Mouse (Mus musculus): Measurements from ENCODE around the gene Sowahc. TPM values are rescaled to one million over a fixed set of nuclear protein-coding genes. Genes with fewer than 3 reads are reported as not detected.
A peak's percentile ranks its signal among the peaks of the same experiment; 100 is the strongest.

Gene Sowahc
- polyA plus RNA-seq, 1 experiment from 2014 or later: 2.5 TPM

DNA sequence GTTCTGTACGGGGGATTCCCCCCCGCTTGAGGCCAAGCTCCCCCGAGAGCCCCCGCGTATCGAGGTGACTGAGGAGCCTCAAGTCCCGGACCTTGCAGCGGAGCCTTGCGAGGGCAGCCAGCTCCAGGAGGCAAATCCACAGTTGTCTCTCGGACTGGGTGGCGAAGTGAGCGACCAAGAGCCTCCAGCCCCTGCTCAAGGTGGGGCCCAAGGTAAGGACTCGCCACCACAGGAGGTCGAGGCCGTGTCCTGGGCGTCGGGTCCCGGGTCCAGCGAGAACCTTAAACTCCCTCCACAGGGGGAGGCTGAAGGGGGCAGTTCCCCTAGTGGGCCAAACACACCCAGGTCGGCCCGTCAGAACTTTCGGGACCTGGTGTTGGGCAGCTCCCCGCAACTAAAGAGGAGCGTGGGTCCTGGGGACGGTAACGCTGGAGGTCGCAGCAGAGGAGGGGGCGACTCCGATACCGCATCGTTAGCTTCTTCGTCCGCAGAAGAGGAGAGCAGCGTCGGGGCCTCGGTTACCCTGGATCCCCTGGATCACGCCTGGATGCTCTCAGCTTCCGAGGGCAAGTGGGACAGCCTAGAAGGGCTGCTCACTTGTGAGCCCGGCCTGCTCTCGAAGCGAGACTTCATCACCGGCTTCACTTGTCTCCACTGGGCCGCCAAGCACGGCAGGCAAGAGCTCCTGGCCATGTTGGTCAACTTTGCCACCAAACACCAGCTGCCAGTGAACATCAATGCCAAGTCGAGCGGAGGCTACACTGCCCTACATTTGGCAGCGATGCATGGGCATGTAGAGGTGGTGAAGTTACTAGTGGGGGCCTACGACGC is 733 bp downstream of the Sowahc start:
- no peak for ATAC-seq (ENCODE audit: low read depth)
- Histone ChIP-seq H3K9ac (ENCODE audit: low read depth, low read length) (peak overlapping the region; percentile 70), H3K9me3 (replicated peaks; ENCODE audit: control insufficient read depth, low read length) (no peaks in the 10 kb centered on the region), H3K4me2 (ENCODE audit: low read depth, low read length) (peak overlapping the region; percentile 85), H3K4me1 (ENCODE audit: control insufficient read depth, low read depth, low read length) (peaks cover 8% of the 10 kb centered on the region), H3K36me3 (ENCODE audit: control insufficient read depth, insufficient read depth) (no peaks in the 10 kb centered on the region), H3K4me3 (ENCODE audit: low read depth, low read length) (peak overlapping the region; percentile 65), H3K27me3 (ENCODE audit: control insufficient read depth, insufficient read depth, low read depth, low read length) (peaks cover 36% of the 10 kb centered on the region), H3K27ac (ENCODE audit: low read length) (peak overlapping the region; percentile 24)
- WGBS (ENCODE audit: insufficient replicate concordance): 4% methylated on average over 48 of the region's 49 CpGs

DNA sequence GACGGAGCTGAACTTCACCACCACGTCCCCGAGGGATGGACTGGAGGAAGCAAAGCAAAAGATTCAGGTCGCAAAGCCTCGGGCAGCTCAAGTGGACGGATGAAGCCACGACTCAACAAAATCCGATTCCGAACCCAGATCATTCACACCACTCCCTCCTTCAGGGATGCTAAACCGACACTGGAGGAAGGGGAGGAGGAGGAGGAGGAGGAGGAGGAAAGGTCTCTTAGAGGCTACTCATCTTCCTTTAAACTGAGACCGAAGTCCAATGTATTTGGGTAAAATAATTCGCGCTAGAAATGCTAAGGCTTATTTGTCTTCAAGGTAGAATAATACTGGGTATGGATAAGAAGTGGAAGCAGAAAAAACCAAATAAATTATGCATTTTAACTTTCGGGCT is 1.5 kb downstream of the Sowahc start:
- 39% methylated on average over 14 of the region's 14 CpGs for WGBS (ENCODE audit: insufficient replicate concordance)
- no peak for ATAC-seq (ENCODE audit: low read depth)
- Histone ChIP-seq H3K9ac (ENCODE audit: low read depth, low read length) (no peak overlapping the region), H3K4me3 (ENCODE audit: low read depth, low read length) (peak overlapping the region; percentile 65), H3K4me1 (ENCODE audit: control insufficient read depth, low read depth, low read length) (peaks cover 8% of the 10 kb centered on the region), H3K9me3 (replicated peaks; ENCODE audit: control insufficient read depth, low read length) (no peaks in the 10 kb centered on the region), H3K27ac (ENCODE audit: low read length) (no peak overlapping the region), H3K36me3 (ENCODE audit: control insufficient read depth, insufficient read depth) (no peaks in the 10 kb centered on the region), H3K4me2 (ENCODE audit: low read depth, low read length) (peak overlapping the region; percentile 85), H3K27me3 (ENCODE audit: control insufficient read depth, insufficient read depth, low read depth, low read length) (peaks cover 36% of the 10 kb centered on the region)

DNA sequence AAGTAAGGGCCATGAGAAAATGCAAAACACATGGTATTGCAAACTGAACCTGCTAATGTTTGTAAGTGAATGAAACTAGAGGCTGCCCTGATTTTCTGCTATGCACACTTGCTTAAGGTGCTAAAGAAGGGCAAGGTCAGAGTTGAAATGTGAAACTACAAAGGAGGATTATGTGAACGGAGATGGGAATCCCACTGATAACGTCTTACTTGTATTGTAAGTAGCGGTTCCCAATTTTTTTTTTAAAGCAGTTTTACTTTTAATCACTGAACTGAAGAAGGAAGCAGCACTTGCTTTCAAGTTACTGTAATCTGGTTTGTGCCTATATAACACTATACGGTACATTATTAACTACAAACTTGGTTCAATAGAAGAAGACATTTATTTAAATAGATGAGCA is 2.1 kb downstream of the Sowahc start:
- H3K27ac ChIP-seq (ENCODE audit: low read length): no peak overlapping the region
- ATAC-seq (ENCODE audit: low read depth): no peak
- peaks cover 34% of the 10 kb centered on the region for H3K27me3 ChIP-seq (ENCODE audit: control insufficient read depth, insufficient read depth, low read depth, low read length)
- WGBS (ENCODE audit: insufficient replicate concordance): 66% methylated on average over 4 of the region's 4 CpGs
- H3K36me3 ChIP-seq (ENCODE audit: control insufficient read depth, insufficient read depth): no peaks in the 10 kb centered on the region
- no peaks in the 10 kb centered on the region for H3K9me3 ChIP-seq (replicated peaks; ENCODE audit: control insufficient read depth, low read length)
- no peak overlapping the region for H3K9ac ChIP-seq (ENCODE audit: low read depth, low read length)
- peak overlapping the region; percentile 85; the same call in 1 of the 2 replicates for H3K4me2 ChIP-seq (ENCODE audit: low read depth, low read length)
- no peak overlapping the region for H3K4me3 ChIP-seq (ENCODE audit: low read depth, low read length)
- H3K4me1 ChIP-seq (ENCODE audit: control insufficient read depth, low read depth, low read length): peaks cover 8% of the 10 kb centered on the region

DNA sequence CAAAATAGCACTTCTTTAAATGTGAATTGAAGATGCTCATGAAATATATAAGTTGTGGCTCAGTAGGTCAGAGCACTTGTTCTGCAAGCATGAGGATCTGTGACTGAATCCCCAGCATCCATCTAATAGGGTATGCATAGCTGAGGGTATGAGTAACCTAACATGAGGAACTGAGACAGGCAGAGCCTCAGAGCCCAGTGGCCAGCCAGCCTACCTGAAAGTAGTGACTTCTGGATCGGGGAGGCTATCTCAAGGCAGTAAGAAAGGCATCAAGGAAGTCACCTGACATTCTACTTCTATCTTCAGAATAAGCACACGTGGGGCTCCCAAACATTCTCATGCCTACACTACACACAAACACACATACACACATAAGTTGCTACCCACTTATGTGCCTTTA is 3.4 kb downstream of the Sowahc start:
- Histone ChIP-seq H3K27me3 (ENCODE audit: control insufficient read depth, insufficient read depth, low read depth, low read length) (peaks cover 32% of the 10 kb centered on the region), H3K4me2 (ENCODE audit: low read depth, low read length) (no peak overlapping the region), H3K9ac (ENCODE audit: low read depth, low read length) (no peak overlapping the region), H3K27ac (ENCODE audit: low read length) (no peak overlapping the region), H3K9me3 (replicated peaks; ENCODE audit: control insufficient read depth, low read length) (no peaks in the 10 kb centered on the region), H3K36me3 (ENCODE audit: control insufficient read depth, insufficient read depth) (no peaks in the 10 kb centered on the region), H3K4me1 (ENCODE audit: control insufficient read depth, low read depth, low read length) (peaks cover 8% of the 10 kb centered on the region), H3K4me3 (ENCODE audit: low read depth, low read length) (no peak overlapping the region)
- 48% methylated on average over 2 of the region's 2 CpGs for WGBS (ENCODE audit: insufficient replicate concordance)
- ATAC-seq (ENCODE audit: low read depth): no peak

DNA sequence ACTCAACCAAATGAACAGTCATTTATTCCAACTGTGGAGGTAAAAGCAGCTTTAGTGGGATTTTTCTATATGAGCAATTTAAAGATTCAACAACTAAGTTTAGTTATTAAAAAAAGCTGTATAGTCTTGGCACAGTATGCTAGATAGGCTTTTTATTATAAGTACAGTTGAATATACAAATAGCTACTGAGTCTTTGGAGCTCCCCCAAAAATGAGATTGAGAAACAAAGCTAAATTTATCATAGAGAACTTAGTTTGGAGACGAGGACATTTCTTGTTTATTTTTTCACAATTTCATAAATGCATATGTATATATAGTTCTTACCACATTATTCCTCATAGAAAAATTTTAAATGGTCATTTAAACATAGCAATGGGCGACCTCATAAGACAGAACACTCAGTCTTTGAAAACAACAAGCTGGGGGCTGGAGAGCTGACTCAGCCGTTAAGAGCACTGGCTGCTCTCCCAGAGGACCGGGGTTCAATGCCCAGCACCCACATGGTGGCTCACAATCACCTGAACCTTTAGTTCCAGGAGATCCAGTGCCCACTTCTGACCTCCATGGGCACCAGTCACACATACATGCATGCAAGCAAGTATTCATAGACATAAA is 7.6 kb downstream of the Sowahc start:
- H3K36me3 ChIP-seq (ENCODE audit: control insufficient read depth, insufficient read depth): no peaks in the 10 kb centered on the region
- H3K27me3 ChIP-seq (ENCODE audit: control insufficient read depth, insufficient read depth, low read depth, low read length): no peaks in the 10 kb centered on the region
- no peak for ATAC-seq (ENCODE audit: low read depth)
- no peaks in the 10 kb centered on the region for H3K9me3 ChIP-seq (replicated peaks; ENCODE audit: control insufficient read depth, low read length)
- no peaks in the 10 kb centered on the region for H3K4me1 ChIP-seq (ENCODE audit: control insufficient read depth, low read depth, low read length)
- H3K9ac ChIP-seq (ENCODE audit: low read depth, low read length): no peak overlapping the region
- no peak overlapping the region for H3K4me2 ChIP-seq (ENCODE audit: low read depth, low read length)
- no peak overlapping the region for H3K27ac ChIP-seq (ENCODE audit: low read length)
- WGBS (ENCODE audit: insufficient replicate concordance): 47% methylated on average over 4 of the region's 4 CpGs
- no peak overlapping the region for H3K4me3 ChIP-seq (ENCODE audit: low read depth, low read length)

DNA sequence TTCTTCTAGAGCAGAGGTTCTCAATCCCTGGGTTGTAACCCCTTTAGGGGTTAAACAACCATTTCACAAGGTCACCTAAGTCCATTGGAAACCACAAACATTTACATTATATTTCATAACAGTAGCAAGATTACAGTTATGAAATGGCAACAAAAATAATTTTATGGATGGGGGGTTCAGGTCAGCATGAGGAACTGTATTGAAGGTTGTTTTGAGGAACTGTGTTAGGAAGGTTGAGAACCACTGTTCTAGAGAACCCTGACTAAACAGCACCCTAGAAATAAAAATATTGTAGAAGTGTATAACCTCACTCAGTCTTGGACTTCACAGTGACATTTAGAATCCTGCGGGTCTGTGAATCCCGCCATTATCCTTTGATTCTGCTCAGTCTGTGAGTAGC is 13.5 kb downstream of the Sowahc start:
- no peaks in the 10 kb centered on the region for H3K4me1 ChIP-seq (ENCODE audit: control insufficient read depth, low read depth, low read length)
- H3K36me3 ChIP-seq (ENCODE audit: control insufficient read depth, insufficient read depth): no peaks in the 10 kb centered on the region
- ATAC-seq (ENCODE audit: low read depth): no peak
- H3K27me3 ChIP-seq (ENCODE audit: control insufficient read depth, insufficient read depth, low read depth, low read length): no peaks in the 10 kb centered on the region
- no peak overlapping the region for H3K4me3 ChIP-seq (ENCODE audit: low read depth, low read length)
- H3K9me3 ChIP-seq (replicated peaks; ENCODE audit: control insufficient read depth, low read length): no peaks in the 10 kb centered on the region
- H3K4me2 ChIP-seq (ENCODE audit: low read depth, low read length): no peak overlapping the region
- H3K9ac ChIP-seq (ENCODE audit: low read depth, low read length): no peak overlapping the region
- no peak overlapping the region for H3K27ac ChIP-seq (ENCODE audit: low read length)
- WGBS (ENCODE audit: insufficient replicate concordance): 72% methylated on average over 2 of the region's 2 CpGs

DNA sequence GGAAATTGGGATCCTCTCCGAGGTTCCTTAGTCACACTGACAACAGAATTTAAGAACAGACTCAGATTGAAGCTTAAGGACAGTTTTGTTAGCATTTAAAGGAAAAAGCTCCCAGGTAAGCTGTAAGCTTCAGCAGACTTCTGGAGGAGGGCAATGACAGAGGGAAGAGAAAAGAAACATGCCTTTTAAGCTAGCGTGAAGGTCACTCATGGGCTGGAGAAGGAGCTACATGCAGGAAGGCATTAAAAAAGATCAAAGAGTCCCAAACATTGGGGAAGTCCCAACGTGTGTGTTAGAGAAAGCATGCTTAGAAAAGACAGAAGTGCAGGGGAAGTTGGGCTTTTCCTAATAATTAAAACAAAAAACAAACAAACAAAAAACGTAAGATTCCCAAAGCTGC is 14.1 kb downstream of the Sowahc start:
- Histone ChIP-seq H3K27ac (ENCODE audit: low read length) (no peak overlapping the region), H3K9ac (ENCODE audit: low read depth, low read length) (no peak overlapping the region), H3K4me1 (ENCODE audit: control insufficient read depth, low read depth, low read length) (no peaks in the 10 kb centered on the region), H3K27me3 (ENCODE audit: control insufficient read depth, insufficient read depth, low read depth, low read length) (no peaks in the 10 kb centered on the region), H3K4me3 (ENCODE audit: low read depth, low read length) (no peak overlapping the region), H3K4me2 (ENCODE audit: low read depth, low read length) (no peak overlapping the region), H3K36me3 (ENCODE audit: control insufficient read depth, insufficient read depth) (no peaks in the 10 kb centered on the region), H3K9me3 (replicated peaks; ENCODE audit: control insufficient read depth, low read length) (no peaks in the 10 kb centered on the region)
- no peak for ATAC-seq (ENCODE audit: low read depth)
- 38% methylated on average over 4 of the region's 4 CpGs for WGBS (ENCODE audit: insufficient replicate concordance)

DNA sequence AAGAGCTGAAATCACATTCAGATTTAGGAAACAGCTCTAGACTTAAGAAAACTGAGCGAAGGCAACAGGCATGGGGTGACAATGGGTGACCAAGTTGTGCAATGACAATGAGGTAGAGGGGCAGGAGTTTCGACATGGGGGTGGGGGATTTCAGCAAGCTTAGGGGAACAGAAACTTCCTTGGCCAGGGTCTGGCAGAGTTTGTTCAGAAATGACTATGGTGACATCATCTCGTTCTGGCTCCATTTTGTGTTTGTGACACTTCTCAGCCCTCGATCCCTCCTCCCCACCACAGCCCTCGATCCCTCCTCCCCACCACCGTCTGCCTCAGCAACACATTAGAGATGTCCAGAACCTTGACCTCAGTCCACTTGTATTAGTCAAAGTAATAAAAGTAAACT is 14.7 kb downstream of the Sowahc start:
- no peak overlapping the region for H3K9ac ChIP-seq (ENCODE audit: low read depth, low read length)
- H3K9me3 ChIP-seq (replicated peaks; ENCODE audit: control insufficient read depth, low read length): no peaks in the 10 kb centered on the region
- H3K36me3 ChIP-seq (ENCODE audit: control insufficient read depth, insufficient read depth): no peaks in the 10 kb centered on the region
- 49% methylated on average over 6 of the region's 6 CpGs for WGBS (ENCODE audit: insufficient replicate concordance)
- no peak for ATAC-seq (ENCODE audit: low read depth)
- H3K27me3 ChIP-seq (ENCODE audit: control insufficient read depth, insufficient read depth, low read depth, low read length): no peaks in the 10 kb centered on the region
- no peak overlapping the region for H3K4me2 ChIP-seq (ENCODE audit: low read depth, low read length)
- no peak overlapping the region for H3K4me3 ChIP-seq (ENCODE audit: low read depth, low read length)
- H3K27ac ChIP-seq (ENCODE audit: low read length): no peak overlapping the region
- H3K4me1 ChIP-seq (ENCODE audit: control insufficient read depth, low read depth, low read length): no peaks in the 10 kb centered on the region

DNA sequence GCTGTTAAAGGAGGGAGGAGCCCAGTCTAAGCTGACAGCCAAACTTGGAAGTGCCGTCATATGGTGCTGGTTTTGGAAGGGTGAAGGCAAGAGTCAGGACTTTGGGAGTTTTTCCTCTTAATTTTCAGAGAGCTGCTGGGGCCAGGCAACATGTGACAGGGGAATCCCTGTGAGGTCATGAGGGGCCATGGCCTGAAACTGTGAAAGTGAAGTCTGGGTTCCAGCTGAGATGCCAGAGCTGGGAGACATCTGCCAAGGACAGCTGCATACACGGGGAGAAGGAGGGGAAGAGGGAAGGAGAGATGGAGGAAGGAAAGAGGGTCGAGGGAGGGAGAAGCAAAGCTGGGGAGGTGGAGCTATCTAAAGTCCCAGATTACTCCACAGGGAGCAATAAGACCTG is 16.0 kb downstream of the Sowahc start:
- no peak for ATAC-seq (ENCODE audit: low read depth)

More for the DNA sequence above, 16.0 kb downstream of the Sowahc start:
- no peak overlapping the region for H3K27ac ChIP-seq (ENCODE audit: low read length)
- H3K4me1 ChIP-seq (ENCODE audit: control insufficient read depth, low read depth, low read length): no peaks in the 10 kb centered on the region
- no peak overlapping the region for H3K4me3 ChIP-seq (ENCODE audit: low read depth, low read length)
- no peak overlapping the region for H3K9ac ChIP-seq (ENCODE audit: low read depth, low read length)
- 32% methylated on average over 3 of the region's 3 CpGs for WGBS (ENCODE audit: insufficient replicate concordance)
- no peak overlapping the region for H3K4me2 ChIP-seq (ENCODE audit: low read depth, low read length)
- H3K27me3 ChIP-seq (ENCODE audit: control insufficient read depth, insufficient read depth, low read depth, low read length): no peaks in the 10 kb centered on the region
- H3K36me3 ChIP-seq (ENCODE audit: control insufficient read depth, insufficient read depth): no peaks in the 10 kb centered on the region
- no peaks in the 10 kb centered on the region for H3K9me3 ChIP-seq (replicated peaks; ENCODE audit: control insufficient read depth, low read length)
